Mouse (Mus musculus) kidney, adult 2 months (tissue): Measurements from ENCODE around the gene Khdrbs1. TPM values are rescaled to one million over a fixed set of nuclear protein-coding genes. Genes with fewer than 3 reads are reported as not detected.
A peak's percentile ranks its signal among the peaks of the same experiment; 100 is the strongest.

Experiments used
- DNase-seq: peaks from one replicate; pipeline ENCODE4 v3.0.0; 2021
- H3K27ac ChIP-seq: fragments of 200-500 bp; 2 replicates; pipeline ENCODE4 v1.5.1; 2012; ENCODE audit warnings: low read depth, low read length, control low read depth, inconsistent platforms; ENCODE audit not compliant: insufficient read depth
- H3K27me3 ChIP-seq: fragments of 200-500 bp; replicated peaks from 2 replicates; pipeline ENCODE4 v1.6.1; 2012; ENCODE audit warnings: mild to moderate bottlenecking, moderate library complexity, low read length, inconsistent platforms; ENCODE audit not compliant: control insufficient read depth, insufficient read depth
- H3K36me3 ChIP-seq: fragments of 200-500 bp; 2 replicates; pipeline ENCODE4 v1.6.1; 2012; ENCODE audit warnings: mild to moderate bottlenecking, moderate library complexity, low read length, inconsistent platforms; ENCODE audit not compliant: control insufficient read depth, insufficient read depth
- H3K4me1 ChIP-seq: fragments of 200-500 bp; 2 replicates; pipeline ENCODE4 v1.6.1; 2011; ENCODE audit warnings: low read length; ENCODE audit not compliant: control insufficient read depth, insufficient read depth
- H3K4me3 ChIP-seq: fragments of 200-500 bp; 2 replicates; pipeline ENCODE4 v1.5.1; 2011; ENCODE audit warnings: mild to moderate bottlenecking, low read depth, low read length, control low read depth; ENCODE audit not compliant: insufficient read depth
- CTCF ChIP-seq: fragments of 200-500 bp; conservative IDR thresholded peaks from 2 replicates; pipeline ENCODE4 v1.5.1; 2011; ENCODE audit warnings: low read depth, mild to moderate bottlenecking, control low read depth, low read length, moderate library complexity, mixed read lengths; ENCODE audit not compliant: insufficient read depth, insufficient read length
- POLR2A ChIP-seq: fragments of 200-500 bp; IDR thresholded peaks from one replicate; pipeline ENCODE4 v1.6.1; 2011; ENCODE audit warnings: low read depth, low read length, control low read depth
- whole genome bisulfite sequencing: fragments of 180-500 bp; shearing (Covaris S2); methylation state at CpG from one replicate; pipeline ENCODE4 v1.1.7; 2018; 5-methylcytosine and 5-hydroxymethylcytosine counted together
- polyA plus RNA-seq: library from polyadenylated mRNA; depleted of rRNA; stranded (reverse); fragments of >200 nt; gene quantifications from 2 replicates; pipeline ENCODE4 v1.2.3, GENCODE M21; 2012; rRNA removed

The Khdrbs1 gene
- polyA plus RNA-seq, result 16.0 TPM in 2 replicates

DNA sequence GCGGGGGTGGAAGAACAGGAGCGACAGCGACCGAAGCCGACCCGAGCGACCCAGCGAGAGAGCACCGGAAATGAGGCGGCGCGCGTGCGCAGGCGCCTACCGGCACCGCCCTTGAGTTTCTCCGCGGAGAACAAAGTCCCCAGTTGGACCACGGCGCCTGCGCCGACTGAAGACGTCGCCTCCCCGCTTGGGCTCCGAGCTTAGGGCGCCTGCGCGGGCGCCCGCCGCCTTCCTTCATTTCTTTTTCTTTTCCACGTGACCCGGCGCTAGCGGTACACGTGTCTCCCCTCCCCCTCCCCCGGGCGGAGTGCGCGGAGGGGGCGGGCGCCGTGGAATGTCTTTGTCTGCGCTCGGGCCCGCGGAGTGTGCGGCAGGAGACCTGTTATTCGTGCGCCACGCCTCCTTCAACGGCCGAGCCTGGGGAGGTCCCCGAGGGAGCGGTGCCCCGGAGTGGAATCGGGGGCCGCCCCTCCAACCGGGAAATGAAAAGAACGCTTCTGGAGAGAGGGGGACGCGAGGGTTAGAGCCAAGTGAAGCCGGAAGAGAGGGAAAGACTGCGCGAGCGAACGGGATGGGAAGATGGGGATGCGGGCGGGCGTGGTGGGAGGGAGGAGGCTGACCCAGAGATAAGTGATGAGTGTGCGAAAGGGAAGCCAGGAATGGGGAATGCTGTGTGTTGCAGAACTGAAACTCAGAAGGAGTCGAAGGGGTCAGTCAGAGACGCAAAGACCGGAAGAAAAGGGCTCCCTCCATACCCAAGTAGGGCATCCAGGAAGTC, at the start of gene Khdrbs1:
TSS of gene Khdrbs1 (minus strand) at position 72 of the 778 bp plus-strand sequence.
- peak; percentile 60 for TF ChIP-seq POLR2A
- no peak for TF ChIP-seq CTCF
- Histone ChIP-seq H3K27ac (peak within 1 kb of the TSS; percentile 88), H3K4me3 (peak within 1 kb of the TSS; percentile 93), H3K36me3 (no peaks in the 10 kb centered on the region), H3K27me3 (no peaks in the 10 kb centered on the region), H3K4me1 (peaks cover 4% of the 10 kb centered on the region; the same call in 1 of the 2 replicates)
- 1% methylated on average over 73 of the region's 76 CpGs for WGBS
- peak; percentile 98 for DNase-seq

DNA sequence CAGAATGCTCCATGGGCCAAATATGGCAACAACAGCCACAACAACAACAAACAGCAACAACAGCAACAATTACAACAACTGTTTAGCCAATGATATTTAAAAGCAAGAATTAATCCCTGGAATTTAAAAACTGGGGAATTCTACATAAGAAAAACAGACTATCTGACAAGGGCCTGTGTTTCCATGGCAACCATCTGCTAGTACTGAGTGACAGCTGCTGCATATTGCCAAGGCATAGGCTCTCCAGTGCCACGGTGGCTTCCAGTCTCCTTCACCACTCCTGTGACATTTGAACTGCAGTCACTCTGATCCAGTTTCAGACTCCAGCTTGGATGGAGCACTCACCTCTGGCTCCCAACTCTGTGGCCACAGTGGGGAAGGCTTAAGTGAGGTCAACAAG, 49.3 kb upstream of the Khdrbs1 start:
- Histone ChIP-seq H3K4me1 (no peaks in the 10 kb centered on the region), H3K27ac (no peak overlapping the region), H3K27me3 (no peaks in the 10 kb centered on the region), H3K4me3 (no peak overlapping the region), H3K36me3 (no peaks in the 10 kb centered on the region)
- DNase-seq, result no peak
- 74% methylated on average over 1 of the region's 1 CpGs for WGBS
- TF ChIP-seq CTCF (no peak), POLR2A (no peak)

GRCm38 (mm10) chr4:129790475-129790874, 48.4 kb upstream of the Khdrbs1 start:
- WGBS, result 61% methylated on average over 3 of the region's 3 CpGs
- H3K4me3 ChIP-seq, result no peak overlapping the region
- no peak for DNase-seq

GRCm38 (mm10) chr4:129789635-129790034, 47.5 kb upstream of the Khdrbs1 start:
- Histone ChIP-seq H3K4me3 (no peak overlapping the region), H3K27me3 (no peaks in the 10 kb centered on the region), H3K27ac (no peak overlapping the region), H3K36me3 (no peaks in the 10 kb centered on the region), H3K4me1 (no peaks in the 10 kb centered on the region)
- WGBS, result 95% methylated on average over 2 of the region's 2 CpGs
- no peak for DNase-seq
- TF ChIP-seq CTCF (no peak), POLR2A (no peak)

More at GRCm38 (mm10) chr4:129790475-129790874, 48.4 kb upstream of the Khdrbs1 start:
- Histone ChIP-seq H3K36me3 (no peaks in the 10 kb centered on the region), H3K27me3 (no peaks in the 10 kb centered on the region), H3K27ac (no peak overlapping the region), H3K4me1 (no peaks in the 10 kb centered on the region)
- TF ChIP-seq POLR2A, result no peak
- TF ChIP-seq CTCF, result no peak

- 26% methylated on average over 8 of the region's 8 CpGs for WGBS
- DNase-seq, result peak; percentile 34
- Histone ChIP-seq H3K27ac (peak overlapping the region; percentile 30; the same call in 1 of the 2 replicates), H3K36me3 (no peaks in the 10 kb centered on the region), H3K27me3 (no peaks in the 10 kb centered on the region), H3K4me3 (no peak overlapping the region), H3K4me1 (no peaks in the 10 kb centered on the region)
- no peak for TF ChIP-seq CTCF
- TF ChIP-seq POLR2A, result no peak
Measured at GRCm38 (mm10) chr4:129788693-129789092, 46.6 kb upstream of the Khdrbs1 start.

GRCm38 (mm10) chr4:129785178-129785577, 43.1 kb upstream of the Khdrbs1 start:
- Histone ChIP-seq H3K36me3 (no peaks in the 10 kb centered on the region), H3K27me3 (no peaks in the 10 kb centered on the region), H3K4me3 (no peak overlapping the region), H3K27ac (no peak overlapping the region), H3K4me1 (no peaks in the 10 kb centered on the region)
- TF ChIP-seq POLR2A (no peak), CTCF (peak; percentile 84)
- peak; percentile 88 for DNase-seq
- WGBS, result 1% methylated on average over 4 of the region's 4 CpGs

GRCm38 (mm10) chr4:129783506-129783905, 41.4 kb upstream of the Khdrbs1 start:
- H3K4me3 ChIP-seq, result no peak overlapping the region
- 89% methylated on average over 5 of the region's 5 CpGs for WGBS
- no peak for DNase-seq
- H3K4me1 ChIP-seq, result no peaks in the 10 kb centered on the region
- no peaks in the 10 kb centered on the region for H3K36me3 ChIP-seq
- no peak for TF ChIP-seq CTCF
- no peak for TF ChIP-seq POLR2A
- no peaks in the 10 kb centered on the region for H3K27me3 ChIP-seq
- no peak overlapping the region for H3K27ac ChIP-seq
